Mouse (Mus musculus): Measurements from ENCODE around the gene Foxo6.

DNA sequence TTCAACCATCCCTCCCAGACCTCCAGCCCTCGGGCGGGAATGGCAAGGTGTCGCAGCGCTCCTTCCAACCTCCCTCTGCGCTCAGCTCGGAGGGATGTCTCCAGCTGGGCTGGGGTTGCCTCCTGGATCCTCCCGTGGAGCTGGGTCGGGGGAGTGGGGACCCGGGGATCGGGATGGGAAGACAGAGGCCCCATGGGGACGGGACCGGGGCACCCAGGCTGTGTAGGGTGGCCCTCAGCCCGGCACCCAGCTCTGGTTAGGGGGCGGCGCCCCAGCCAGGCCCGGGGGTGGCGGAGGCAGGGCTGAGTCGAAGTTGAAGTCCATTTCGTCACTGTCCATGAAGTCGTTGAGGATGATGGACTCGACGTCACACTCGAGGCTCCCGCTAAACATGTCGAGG lies 19.5 kb downstream of the Foxo6 start:
- TF ChIP-seq CTCF (IDR thresholded peaks at IDR 0.05; ENCODE audit: extremely low read depth, insufficient read depth, insufficient read length, insufficient replicate concordance) (no peak), POLR2A (IDR thresholded peaks at IDR 0.05; ENCODE audit: low read depth, low read length) (no peak)

Data from spleen, adult 2 months (tissue).